Mouse (Mus musculus) heart, embryonic 10.5 days (tissue): Measurements from ENCODE around the gene Naa35. TPM values are rescaled to one million over a fixed set of nuclear protein-coding genes. Genes with fewer than 3 reads are reported as not detected.
"Not testable (repeated sequence)": the region's sequence is repeated elsewhere in the genome, so short reads cannot be mapped to it uniquely, and the experiment has no call there.

ENCODE experiments used
- DNase-seq: peaks from one replicate; pipeline ENCODE4 v3.0.0-alpha.2; 2017; ENCODE audit warnings: low spot score
- H3K27ac ChIP-seq: fragments of 300-500 bp; sonication (generic); 2 replicates; pipeline ENCODE4 v1.5.1; 2016; ENCODE audit warnings: mild to moderate bottlenecking
- H3K27me3 ChIP-seq: fragments of 300-500 bp; sonication (generic); 2 replicates; pipeline ENCODE4 v1.6.1; 2016; ENCODE audit warnings: mild to moderate bottlenecking; ENCODE audit not compliant: poor library complexity, insufficient read depth, severe bottlenecking
- H3K36me3 ChIP-seq: fragments of 300-500 bp; sonication (generic); 2 replicates; pipeline ENCODE4 v1.6.1; 2016; ENCODE audit warnings: mild to moderate bottlenecking, moderate library complexity
- H3K4me1 ChIP-seq: fragments of 300-500 bp; sonication (generic); 2 replicates; pipeline ENCODE4 v1.6.1; 2016; ENCODE audit warnings: mild to moderate bottlenecking
- H3K4me3 ChIP-seq: fragments of 300-500 bp; sonication (generic); 2 replicates; pipeline ENCODE4 v1.5.1; 2016; ENCODE audit warnings: mild to moderate bottlenecking, moderate library complexity
- H3K9me3 ChIP-seq: fragments of 300-500 bp; sonication (generic); 2 replicates; pipeline ENCODE4 v1.6.1; 2016; ENCODE audit warnings: mild to moderate bottlenecking, moderate library complexity
- WGBS: fragments of 180-500 bp; shearing (Covaris S2); methylation state at CpG from one replicate; pipeline ENCODE4 v1.1.7; 2016; 5-methylcytosine and 5-hydroxymethylcytosine counted together
- polyA plus RNA-seq: library from polyadenylated mRNA; unstranded; fragments of >200 nt; fragmentation: Nextera tagmentation; extraction: Ambion mirVana; gene quantifications from 2 replicates; pipeline ENCODE4 v1.2.1, GENCODE M21; 2016

The Naa35 gene
- polyA plus RNA-seq, 1 experiment from 2014 or later, result 92.6 TPM

DNA sequence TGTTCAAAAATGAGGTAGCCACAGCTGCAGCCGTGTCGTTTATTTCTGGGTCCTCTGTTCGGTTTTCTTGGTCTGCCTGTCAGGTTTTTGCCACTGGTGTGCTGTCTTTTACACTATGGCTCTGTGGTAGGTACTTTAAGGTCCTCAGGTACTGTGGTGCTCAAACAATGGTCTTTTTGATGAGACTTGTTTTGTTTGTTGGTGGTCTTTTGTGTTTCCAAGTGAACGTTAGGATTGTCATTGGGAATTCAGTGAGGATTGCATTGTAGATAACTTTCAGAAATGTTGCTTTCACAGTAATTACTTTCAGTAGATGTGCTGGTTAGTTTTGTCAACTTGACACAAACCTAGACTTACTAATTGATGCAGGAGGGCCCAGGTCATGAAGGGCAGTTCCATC is 4.6 kb downstream of the Naa35 start:
- Histone ChIP-seq H3K36me3 (peaks cover 70% of the 10 kb centered on the region), H3K4me1 (peaks cover 13% of the 10 kb centered on the region), H3K9me3 (no peaks in the 10 kb centered on the region), H3K4me3 (no peak overlapping the region), H3K27me3 (no peaks in the 10 kb centered on the region), H3K27ac (no peak overlapping the region)
- DNase-seq, result no peak
- 92% methylated on average over 4 of the region's 4 CpGs for WGBS

DNA sequence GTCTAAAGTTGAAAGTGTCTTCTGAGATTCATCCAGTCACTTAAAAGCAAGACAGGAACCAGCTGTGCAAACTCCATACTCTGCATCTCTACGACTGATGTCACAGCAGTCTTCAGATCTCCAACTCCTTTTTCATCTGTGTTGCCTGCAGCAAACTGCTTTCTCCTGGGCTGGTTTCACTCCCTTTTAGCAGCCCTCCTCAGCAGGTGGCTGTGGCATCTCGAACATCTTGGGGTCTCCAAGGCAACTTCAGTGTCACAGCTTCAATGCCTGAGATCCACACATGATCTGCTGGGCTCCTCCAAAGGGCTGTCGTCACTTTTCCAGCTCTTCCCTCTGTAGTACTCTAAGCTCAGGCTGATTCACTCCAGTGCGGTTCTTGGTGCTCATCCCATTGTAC is 5.6 kb downstream of the Naa35 start:
- Histone ChIP-seq H3K36me3 (peaks cover 70% of the 10 kb centered on the region), H3K27ac (no peak overlapping the region), H3K4me3 (no peak overlapping the region), H3K27me3 (no peaks in the 10 kb centered on the region), H3K4me1 (peaks cover 13% of the 10 kb centered on the region), H3K9me3 (no peaks in the 10 kb centered on the region)
- 93% methylated on average over 4 of the region's 4 CpGs for WGBS
- DNase-seq, result no peak

- not testable (repeated sequence) for H3K4me3 ChIP-seq, H3K9me3 ChIP-seq, DNase-seq, H3K4me1 ChIP-seq, H3K27ac ChIP-seq, H3K27me3 ChIP-seq
- 94% methylated on average over 3 of the region's 3 CpGs for WGBS
- peaks cover 80% of the 10 kb centered on the region for H3K36me3 ChIP-seq
Measured at GRCm38 (mm10) chr13:59592058-59592457, 7.0 kb downstream of the Naa35 start.

GRCm38 (mm10) chr13:59592630-59593029 is 7.6 kb downstream of the Naa35 start:
- Histone ChIP-seq H3K4me1 (peaks cover under 1% of the 10 kb centered on the region; the same call in 1 of the 2 replicates), H3K27me3 (no peaks in the 10 kb centered on the region), H3K27ac (no peak overlapping the region), H3K4me3 (no peak overlapping the region), H3K9me3 (no peaks in the 10 kb centered on the region), H3K36me3 (peaks cover 81% of the 10 kb centered on the region)
- 86% methylated on average over 1 of the region's 1 CpGs for whole genome bisulfite sequencing
- no peak for DNase-seq

- DNase-seq, result no peak
- no peaks in the 10 kb centered on the region for H3K4me1 ChIP-seq
- H3K27ac ChIP-seq, result no peak overlapping the region
- peaks cover 92% of the 10 kb centered on the region for H3K36me3 ChIP-seq
- H3K9me3 ChIP-seq, result no peaks in the 10 kb centered on the region
- no peak overlapping the region for H3K4me3 ChIP-seq
- H3K27me3 ChIP-seq, result no peaks in the 10 kb centered on the region
- WGBS, result 86% methylated on average over 5 of the region's 5 CpGs
Measured at GRCm38 (mm10) chr13:59603096-59603495, 18.0 kb downstream of the Naa35 start.

GRCm38 (mm10) chr13:59604511-59604910 is 19.5 kb downstream of the Naa35 start:
- H3K27me3 ChIP-seq, result no peaks in the 10 kb centered on the region
- no peak overlapping the region for H3K4me3 ChIP-seq
- no peak for DNase-seq
- H3K36me3 ChIP-seq, result peaks cover 96% of the 10 kb centered on the region
- no peak overlapping the region for H3K27ac ChIP-seq
- H3K9me3 ChIP-seq, result no peaks in the 10 kb centered on the region
- 95% methylated on average over 1 of the region's 1 CpGs for WGBS
- no peaks in the 10 kb centered on the region for H3K4me1 ChIP-seq

DNA sequence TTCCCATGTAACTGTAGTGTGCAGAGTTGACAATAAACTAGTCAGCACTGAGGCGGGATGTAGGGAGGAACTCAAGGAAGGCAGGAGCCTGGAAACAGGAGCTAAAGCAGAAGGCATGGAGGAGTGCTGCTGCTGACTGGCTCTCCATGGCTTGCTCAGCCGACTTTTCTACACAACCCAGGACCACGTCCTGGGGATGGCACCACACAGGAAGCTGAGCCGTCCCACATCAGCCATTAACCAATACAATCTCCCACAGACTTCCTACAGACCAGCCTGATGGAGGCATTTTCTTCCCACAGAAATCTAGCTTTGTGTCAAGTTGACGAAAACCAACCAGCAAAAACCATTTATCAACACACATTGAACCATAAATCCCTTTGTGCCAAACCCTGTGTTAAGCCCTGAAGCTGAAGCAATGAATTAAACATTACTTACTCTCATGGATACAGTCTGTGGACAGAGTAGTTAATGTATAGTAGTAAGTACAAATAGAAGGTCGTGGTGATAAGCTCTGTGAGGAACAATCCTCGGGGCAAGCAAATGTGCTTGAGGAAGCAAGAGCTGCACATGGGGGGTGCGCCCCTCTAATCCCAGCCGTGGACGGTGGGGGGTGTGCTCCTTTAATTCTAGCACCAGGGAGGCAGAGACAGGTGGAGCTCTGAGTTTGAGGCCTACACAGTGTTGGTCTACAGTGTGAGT is 20.3 kb downstream of the Naa35 start:
- Histone ChIP-seq H3K27me3 (no peaks in the 10 kb centered on the region), H3K27ac (no peak overlapping the region), H3K36me3 (peaks cover 96% of the 10 kb centered on the region), H3K4me3 (no peak overlapping the region), H3K4me1 (no peaks in the 10 kb centered on the region), H3K9me3 (no peaks in the 10 kb centered on the region)
- DNase-seq, result no peak
- WGBS, result 82% methylated on average over 10 of the region's 10 CpGs

DNA sequence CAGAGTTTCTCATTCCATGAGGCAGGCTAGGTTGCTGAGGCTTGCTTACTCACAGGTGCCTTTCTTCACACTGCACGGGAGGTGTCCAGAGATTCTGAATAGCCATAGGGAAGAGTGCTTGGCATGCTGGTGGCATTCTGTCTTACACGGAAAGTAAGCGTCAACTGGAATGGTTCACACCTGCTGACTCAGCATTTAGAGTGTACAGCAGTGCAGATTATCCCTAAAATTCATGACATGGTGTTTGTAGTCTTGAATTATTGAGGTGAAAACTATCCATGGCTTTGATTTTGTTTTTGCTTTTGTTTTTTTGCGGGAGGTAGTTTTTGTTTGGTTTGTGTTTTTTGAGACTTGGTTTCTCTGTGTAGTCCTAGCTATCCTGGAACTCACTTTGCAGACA is 24.8 kb downstream of the Naa35 start:
- no peak overlapping the region; the same call in 1 of the 2 replicates for H3K27ac ChIP-seq
- 90% methylated on average over 4 of the region's 4 CpGs for WGBS

DNA sequence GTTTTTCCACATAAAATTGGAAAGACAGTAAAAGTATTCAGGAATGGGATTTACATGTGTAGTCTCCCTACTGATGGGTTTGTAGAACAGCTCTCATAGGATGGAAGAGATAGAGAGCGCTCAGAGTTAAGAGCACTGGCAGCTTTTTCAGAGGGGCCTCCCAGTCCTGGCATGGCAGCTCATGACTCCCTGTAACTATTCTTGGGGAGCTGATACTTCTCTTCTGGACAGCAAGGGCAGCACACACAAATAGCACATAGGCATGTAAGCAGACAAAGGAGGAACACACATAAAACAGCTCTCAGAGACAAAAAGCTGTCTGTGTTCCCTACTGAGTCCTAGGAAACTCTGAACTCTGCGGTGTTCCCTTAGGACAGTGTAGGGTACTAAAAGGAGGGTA is 25.4 kb downstream of the Naa35 start:
- no peaks in the 10 kb centered on the region for H3K27me3 ChIP-seq
- H3K4me1 ChIP-seq, result 0 out of 2 replicates have a peak, but pooled peaks cover 4% of the 10 kb centered on the region
- H3K27ac ChIP-seq, result peak overlapping the region; percentile 36; the same call in 1 of the 2 replicates
- WGBS, result 92% methylated on average over 2 of the region's 2 CpGs
- no peaks in the 10 kb centered on the region for H3K9me3 ChIP-seq
- H3K36me3 ChIP-seq, result peaks cover 86% of the 10 kb centered on the region
- DNase-seq, result no peak
- H3K4me3 ChIP-seq, result no peak overlapping the region

More for the DNA sequence above, 24.8 kb downstream of the Naa35 start:
- DNase-seq, result no peak
- Histone ChIP-seq H3K4me3 (no peak overlapping the region), H3K36me3 (peaks cover 86% of the 10 kb centered on the region), H3K27me3 (no peaks in the 10 kb centered on the region), H3K9me3 (no peaks in the 10 kb centered on the region), H3K4me1 (0 out of 2 replicates have a peak, but pooled peaks cover 4% of the 10 kb centered on the region)

DNA sequence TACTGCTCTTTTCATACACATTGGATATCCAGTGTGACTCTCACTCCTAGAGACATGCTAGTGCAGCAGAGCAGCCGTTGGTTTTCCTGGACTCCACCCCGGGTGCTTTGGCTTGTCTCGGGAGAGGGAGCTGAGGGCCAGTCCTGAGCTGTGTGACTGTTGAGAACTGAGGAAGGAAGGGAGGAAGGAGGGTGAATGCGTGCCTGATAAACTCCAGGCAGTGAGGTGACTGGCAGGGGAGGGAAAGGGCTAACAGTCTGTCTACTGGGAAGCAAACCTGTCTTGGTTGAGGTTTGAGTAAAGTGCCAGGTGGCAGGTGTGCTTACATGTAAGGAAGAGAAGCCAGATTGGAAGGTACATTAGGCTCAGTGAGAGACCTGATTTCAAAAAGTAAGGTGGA is 28.8 kb downstream of the Naa35 start:
- Histone ChIP-seq H3K27me3 (no peaks in the 10 kb centered on the region), H3K4me3 (no peak overlapping the region), H3K36me3 (peaks cover 77% of the 10 kb centered on the region), H3K27ac (no peak overlapping the region), H3K9me3 (no peaks in the 10 kb centered on the region), H3K4me1 (0 out of 2 replicates have a peak, but pooled peaks cover 4% of the 10 kb centered on the region)
- no peak for DNase-seq
- WGBS, result 66% methylated on average over 4 of the region's 4 CpGs

GRCm38 (mm10) chr13:59615152-59615551 is 30.1 kb downstream of the Naa35 start:
- WGBS, result 90% methylated on average over 4 of the region's 4 CpGs
- H3K9me3 ChIP-seq, result no peaks in the 10 kb centered on the region
- H3K4me3 ChIP-seq, result no peak overlapping the region
- DNase-seq, result no peak
- H3K36me3 ChIP-seq, result peaks cover 73% of the 10 kb centered on the region
- no peak overlapping the region for H3K27ac ChIP-seq
- no peaks in the 10 kb centered on the region for H3K27me3 ChIP-seq
- peaks cover 5% of the 10 kb centered on the region; the same call in 1 of the 2 replicates for H3K4me1 ChIP-seq

- Histone ChIP-seq H3K4me3 (no peak overlapping the region), H3K27me3 (no peaks in the 10 kb centered on the region), H3K36me3 (peaks cover 73% of the 10 kb centered on the region), H3K9me3 (no peaks in the 10 kb centered on the region), H3K4me1 (peaks cover 6% of the 10 kb centered on the region; the same call in 1 of the 2 replicates), H3K27ac (no peak overlapping the region)
- no peak for DNase-seq
- 85% methylated on average over 4 of the region's 4 CpGs for WGBS
Measured at GRCm38 (mm10) chr13:59615554-59615953, 30.5 kb downstream of the Naa35 start.

DNA sequence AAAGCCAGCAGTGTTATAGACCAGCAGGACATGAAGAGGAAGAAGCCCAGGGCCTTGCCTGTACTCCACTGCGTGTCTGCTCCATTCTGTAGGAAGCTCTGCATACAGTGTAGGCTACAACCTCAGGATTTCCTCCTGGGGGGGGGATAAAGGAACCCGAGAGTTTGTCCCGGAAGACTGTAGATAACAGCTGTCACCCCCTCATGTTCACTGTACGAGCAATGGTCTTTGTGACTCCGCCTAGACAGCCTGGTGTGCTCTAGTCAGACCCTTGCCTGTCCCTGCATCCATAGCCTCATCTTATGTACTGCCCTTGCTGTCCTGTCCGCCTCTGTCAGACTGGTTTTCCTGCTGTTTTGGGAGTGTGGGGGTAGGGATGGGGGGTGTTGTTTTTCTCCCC is 33.4 kb downstream of the Naa35 start:
- Histone ChIP-seq H3K4me1 (peaks cover 3% of the 10 kb centered on the region; the same call in 1 of the 2 replicates), H3K27me3 (no peaks in the 10 kb centered on the region), H3K27ac (no peak overlapping the region), H3K4me3 (no peak overlapping the region), H3K36me3 (peaks cover 73% of the 10 kb centered on the region), H3K9me3 (no peaks in the 10 kb centered on the region)
- no peak for DNase-seq
- 57% methylated on average over 6 of the region's 6 CpGs for WGBS
